Mouse (Mus musculus) liver, adult 10 weeks (tissue): ENCODE measurements around the gene Rad52. TPM values are rescaled to one million over a fixed set of nuclear protein-coding genes. Genes with fewer than 3 reads are reported as not detected.

Experiments
- polyA plus RNA-seq: library from polyadenylated mRNA; stranded (reverse); fragments of 350-450 nt; fragmentation: Illumina TruSeq; extraction: RNeasy Lipid Tissue Mini Kit (QIAGEN cat#74804); gene quantifications from one replicate; pipeline ENCODE4 v1.2.3, GENCODE M21; 2014; ENCODE audit warnings: low read depth, low replicate concordance

Rad52 gene
- polyA plus RNA-seq, result 6.4 TPM

DNA sequence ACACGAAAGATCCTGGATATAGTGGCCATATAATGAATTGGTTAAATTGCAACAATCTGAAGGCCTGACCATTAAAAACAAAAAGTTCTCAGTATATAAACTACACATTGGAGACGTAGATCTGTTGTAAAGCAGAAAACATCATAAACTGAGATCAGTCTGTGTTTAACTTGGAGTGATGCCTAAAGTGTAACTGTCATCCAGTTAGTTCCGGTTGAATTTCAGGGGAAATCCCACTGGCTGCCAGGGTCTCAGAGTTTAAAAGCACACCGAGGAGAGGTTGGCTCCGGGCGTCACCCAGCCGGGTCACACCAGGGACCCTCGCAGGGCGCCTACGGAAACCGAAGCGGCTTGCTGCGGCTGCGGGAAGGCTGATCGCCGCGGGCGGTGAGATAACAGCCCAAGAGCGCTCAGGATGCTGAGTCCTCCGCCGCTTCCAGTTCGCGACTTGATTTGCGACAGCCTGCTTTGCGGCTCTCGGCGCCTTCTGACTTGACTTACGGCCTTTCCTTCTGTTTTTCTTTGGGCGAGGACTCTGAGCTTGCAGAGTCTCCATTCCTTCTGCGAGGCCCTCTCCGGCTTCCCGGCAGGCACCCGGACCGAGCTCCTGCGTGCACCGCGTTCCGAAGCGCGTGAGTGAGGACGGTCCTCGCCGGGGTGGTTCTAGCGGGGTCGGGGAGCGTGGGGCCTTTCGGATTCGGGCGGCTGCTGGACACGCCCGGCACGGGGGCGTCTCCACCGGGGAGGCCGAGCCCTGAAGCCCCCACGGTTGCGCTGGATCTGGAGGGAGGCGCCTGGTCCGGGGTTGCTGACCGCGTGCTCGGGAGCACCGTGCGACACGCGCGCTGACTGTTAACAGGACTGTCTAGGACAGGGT lies at the start of gene Rad52:
TSS of gene Rad52 (plus strand) at position 495 of the 877 bp plus-strand sequence.

Other genes starting within 250 kb of the Rad52 start
- 9.4 TPM for gene Erc1, start 54.5 kb upstream of the Rad52 start, polyA plus RNA-seq
- gene Wnk1, start 136.0 kb downstream of the Rad52 start, polyA plus RNA-seq, result 106 TPM
- not detected for gene Ninj2, start 190.7 kb downstream of the Rad52 start, polyA plus RNA-seq